In the genomic region with DNA sequence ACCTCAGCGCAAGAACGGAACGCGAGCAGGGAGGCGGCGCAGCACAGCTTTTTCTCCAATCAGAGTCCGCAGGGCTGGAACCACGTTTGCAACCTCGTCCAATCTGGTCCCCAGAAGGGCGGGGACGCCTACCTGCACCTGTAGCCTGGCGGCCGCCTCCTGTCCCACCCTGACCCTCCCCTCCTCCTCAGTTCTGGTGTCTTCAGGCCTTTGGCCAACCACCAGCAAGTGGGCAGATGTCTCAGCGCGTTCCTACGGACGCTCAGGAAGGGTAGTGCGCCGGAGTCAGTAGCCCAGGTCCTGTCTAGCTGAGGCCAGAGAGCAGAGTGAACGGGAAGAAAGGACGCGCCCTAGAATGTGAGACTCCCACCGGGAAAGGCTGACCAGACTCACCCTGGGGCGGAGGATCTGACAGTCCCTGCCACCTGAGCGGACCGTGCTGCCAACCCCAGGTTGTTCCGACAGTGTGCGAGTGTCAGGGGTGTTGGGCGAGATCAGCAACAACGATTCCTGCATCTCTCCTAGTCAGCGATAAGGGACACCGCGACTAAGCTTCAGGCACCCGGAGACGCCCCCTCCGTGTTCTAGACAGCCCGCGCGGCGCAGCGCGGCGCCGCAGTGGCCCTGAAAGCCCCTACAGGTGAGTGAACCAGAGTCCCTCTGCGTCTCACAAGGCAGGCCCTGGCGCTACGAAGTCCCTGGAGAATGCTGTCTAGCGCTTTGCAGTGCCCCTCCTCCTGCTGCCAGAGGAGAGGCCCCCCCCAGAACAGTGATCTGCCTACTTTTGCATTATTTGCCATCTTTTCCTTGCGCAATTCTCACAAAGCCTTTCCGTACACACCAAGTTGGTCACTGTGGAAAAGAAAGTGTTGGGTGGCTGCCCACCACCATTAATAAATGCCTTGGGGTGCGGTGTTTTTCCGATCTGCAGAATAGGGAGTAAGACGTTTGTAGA, we compare ENCODE assay signal across 8 mouse cellular contexts. TPM values are rescaled to one million over a fixed set of nuclear protein-coding genes. Genes with fewer than 3 reads are reported as not detected.
DNase-seq lines count a peak whose midpoint lies in the region; ATAC-seq and TF ChIP-seq lines count a peak whose summit lies in the region.

No protein-coding gene starts in this region.

- WGBS in forebrain, embryonic 15.5 days: under 1% methylated on average over 53 of the region's 53 CpGs
- 2% methylated on average over 53 of the region's 53 CpGs for WGBS in liver, postnatal 0 days (ENCODE audit: insufficient replicate concordance)
- WGBS in neural tube, embryonic 13.5 days: under 1% methylated on average over 53 of the region's 53 CpGs

- H3K4me2 ChIP-seq in forebrain, embryonic 15.5 days (replicated peaks): peak overlapping the region; percentile 86
- H3K4me2 ChIP-seq in liver, postnatal 0 days (ENCODE audit: low read depth, low read length): peak overlapping the region; percentile 91
- H3K4me2 ChIP-seq in neural tube, embryonic 13.5 days: peak overlapping the region; percentile 97

- no peak for TF ChIP-seq EP300 in liver, postnatal 0 days (IDR thresholded peaks at IDR 0.05; ENCODE audit: low read depth)

- no peaks in the 10 kb centered on the region for H3K9me3 ChIP-seq in forebrain, embryonic 15.5 days
- H3K9me3 ChIP-seq in liver, postnatal 0 days (ENCODE audit: low read length): no peaks in the 10 kb centered on the region
- no peaks in the 10 kb centered on the region for H3K9me3 ChIP-seq in neural tube, embryonic 13.5 days

- H3K9ac ChIP-seq in forebrain, embryonic 15.5 days (replicated peaks): peak overlapping the region; percentile 37
- H3K9ac ChIP-seq in liver, postnatal 0 days (replicated peaks): peak overlapping the region; percentile 8
- H3K9ac ChIP-seq in neural tube, embryonic 13.5 days: peak overlapping the region; percentile 62

- ATAC-seq in forebrain, embryonic 15.5 days (replicated peaks): peak; percentile 86
- peak; percentile 84 for ATAC-seq in liver, postnatal 0 days
- peak; percentile 66 for ATAC-seq in neural tube, embryonic 13.5 days (ENCODE audit: low read depth)

- TF ChIP-seq CTCF in layer of hippocampus, adult 2 months (conservative IDR thresholded peaks at IDR 0.05): no peak
- TF ChIP-seq CTCF in liver, postnatal 0 days (IDR thresholded peaks at IDR 0.05; ENCODE audit: low read depth): no peak

- H3K4me1 ChIP-seq in forebrain, embryonic 15.5 days: peaks cover 40% of the 10 kb centered on the region
- peaks cover 14% of the 10 kb centered on the region for H3K4me1 ChIP-seq in liver, postnatal 0 days (ENCODE audit: insufficient read depth)
- peaks cover 35% of the 10 kb centered on the region for H3K4me1 ChIP-seq in neural tube, embryonic 13.5 days (replicated peaks)

- peaks cover 27% of the 10 kb centered on the region for H3K27me3 ChIP-seq in forebrain, embryonic 15.5 days
- 0 out of 2 replicates have a peak, but pooled peaks cover 4% of the 10 kb centered on the region for H3K27me3 ChIP-seq in liver, postnatal 0 days (ENCODE audit: insufficient read depth, low read length)
- peaks cover 69% of the 10 kb centered on the region for H3K27me3 ChIP-seq in neural tube, embryonic 13.5 days

- H3K36me3 ChIP-seq in forebrain, embryonic 15.5 days: no peaks in the 10 kb centered on the region
- no peaks in the 10 kb centered on the region for H3K36me3 ChIP-seq in liver, postnatal 0 days (replicated peaks; ENCODE audit: insufficient read depth, low read length)
- H3K36me3 ChIP-seq in neural tube, embryonic 13.5 days: no peaks in the 10 kb centered on the region

- no peak overlapping the region for H3K27ac ChIP-seq in forebrain, embryonic 15.5 days (replicated peaks)
- H3K27ac ChIP-seq in layer of hippocampus, adult 2 months: no peak overlapping the region
- H3K27ac ChIP-seq in liver, postnatal 0 days (ENCODE audit: low read depth): no peak overlapping the region
- H3K27ac ChIP-seq in neural tube, embryonic 13.5 days (replicated peaks): no peak overlapping the region

- H3K4me3 ChIP-seq in forebrain, embryonic 15.5 days: peak overlapping the region; percentile 50
- peak overlapping the region; percentile 65 for H3K4me3 ChIP-seq in layer of hippocampus, adult 2 months
- H3K4me3 ChIP-seq in liver, postnatal 0 days (ENCODE audit: low read depth, low read length): peak overlapping the region; percentile 54
- H3K4me3 ChIP-seq in neural tube, embryonic 13.5 days: peak overlapping the region; percentile 49

- peak; percentile 73 for DNase-seq in ES-CJ7 (ENCODE audit: low read depth, low spot score)
- peak; percentile 50 for DNase-seq in cerebellum, adult 11 months
- peak; percentile 63 for DNase-seq in heart, postnatal 4 days
- peak; percentile 39 to 50 for DNase-seq in layer of hippocampus, adult 2 months (ENCODE audit: low spot score in 2 of 2)
- peak; percentile 60 for DNase-seq in liver, postnatal 0 days
- peak; percentile 51 for DNase-seq in urinary bladder, postnatal 25 days (ENCODE audit: low spot score)

RNA-seq across cellular contexts. Expression of a gene that starts 1.3 kb away (rescaled TPM):
- polyA plus RNA-seq in forebrain, embryonic 15.5 days (2015; fragmentation: Nextera tagmentation; extraction: Ambion mirVana): 2.4 and 3.2 TPM in 2 replicates
- 1 to 10 TPM; 6.6 to 7.2 TPM for total RNA-seq in heart, postnatal 4 days (2021)
- 1 to 10 TPM in 1 of 2 experiments, under 1 TPM in 1; 0.76 to 1.2 TPM for total RNA-seq in layer of hippocampus, adult 2 months (2021)
- 0.81 and 0.94 TPM in 2 replicates for polyA plus RNA-seq in liver, postnatal 0 days (2015; fragmentation: Nextera tagmentation; extraction: Ambion mirVana)
- 1.1 TPM in 2 replicates for polyA plus RNA-seq in neural tube, embryonic 13.5 days (2015; fragmentation: Nextera tagmentation; extraction: Ambion mirVana)

Comparison
In these comparisons a context has a peak if more than half of its experiments do, and no peak if none do; other contexts are left out.
1. H3K9ac ChIP-seq: peak in every context shown above with its lines; median percentile 62 in neural tube, embryonic 13.5 days; 37 in forebrain, embryonic 15.5 days; 8 in liver, postnatal 0 days.